Mouse (Mus musculus) heart, embryonic 10.5 days (tissue): ENCODE data around the gene Ralgps1. TPM values are rescaled to one million over a fixed set of nuclear protein-coding genes. Genes with fewer than 3 reads are reported as not detected.

Experiments
- DNase-seq: peaks from one replicate; pipeline ENCODE4 v3.0.0-alpha.2; 2017; ENCODE audit warnings: low spot score
- H3K27ac ChIP-seq: fragments of 300-500 bp; sonication (generic); 2 replicates; pipeline ENCODE4 v1.5.1; 2016; ENCODE audit warnings: mild to moderate bottlenecking
- H3K27me3 ChIP-seq: fragments of 300-500 bp; sonication (generic); 2 replicates; pipeline ENCODE4 v1.6.1; 2016; ENCODE audit warnings: mild to moderate bottlenecking; ENCODE audit not compliant: poor library complexity, insufficient read depth, severe bottlenecking
- H3K36me3 ChIP-seq: fragments of 300-500 bp; sonication (generic); 2 replicates; pipeline ENCODE4 v1.6.1; 2016; ENCODE audit warnings: mild to moderate bottlenecking, moderate library complexity
- H3K4me1 ChIP-seq: fragments of 300-500 bp; sonication (generic); 2 replicates; pipeline ENCODE4 v1.6.1; 2016; ENCODE audit warnings: mild to moderate bottlenecking
- H3K4me3 ChIP-seq: fragments of 300-500 bp; sonication (generic); 2 replicates; pipeline ENCODE4 v1.5.1; 2016; ENCODE audit warnings: mild to moderate bottlenecking, moderate library complexity
- H3K9me3 ChIP-seq: fragments of 300-500 bp; sonication (generic); 2 replicates; pipeline ENCODE4 v1.6.1; 2016; ENCODE audit warnings: mild to moderate bottlenecking, moderate library complexity
- WGBS: fragments of 180-500 bp; shearing (Covaris S2); methylation state at CpG from one replicate; pipeline ENCODE4 v1.1.7; 2016; 5-methylcytosine and 5-hydroxymethylcytosine counted together
- polyA plus RNA-seq: library from polyadenylated mRNA; unstranded; fragments of >200 nt; fragmentation: Nextera tagmentation; extraction: Ambion mirVana; gene quantifications from 2 replicates; pipeline ENCODE4 v1.2.1, GENCODE M21; 2016

The Ralgps1 gene
- polyA plus RNA-seq, 1 experiment from 2014 or later = 3.8 TPM

- no peak for DNase-seq
- no peak overlapping the region for H3K4me3 ChIP-seq
- 0 out of 2 replicates have a peak overlapping the region, but pooled peaks have one; percentile 63 for H3K27ac ChIP-seq
- H3K4me1 ChIP-seq = peaks cover 59% of the 10 kb centered on the region
- H3K9me3 ChIP-seq = no peaks in the 10 kb centered on the region
- no peaks in the 10 kb centered on the region for H3K27me3 ChIP-seq
- WGBS = 75% methylated on average over 4 of the region's 4 CpGs
- peaks cover 31% of the 10 kb centered on the region for H3K36me3 ChIP-seq
Measured at GRCm38 (mm10) chr2:33234848-33235247, 136.4 kb downstream of the Ralgps1 start.

GRCm38 (mm10) chr2:33233856-33234255, 137.4 kb downstream of the Ralgps1 start:
- Histone ChIP-seq H3K4me1 (peaks cover 58% of the 10 kb centered on the region), H3K27me3 (no peaks in the 10 kb centered on the region), H3K4me3 (no peak overlapping the region), H3K27ac (no peak overlapping the region), H3K9me3 (no peaks in the 10 kb centered on the region), H3K36me3 (peaks cover 41% of the 10 kb centered on the region)
- WGBS = 62% methylated on average over 5 of the region's 5 CpGs
- DNase-seq = no peak

GRCm38 (mm10) chr2:33232782-33233570, 138.3 kb downstream of the Ralgps1 start:
- peaks cover 50% of the 10 kb centered on the region for H3K36me3 ChIP-seq
- no peak for DNase-seq
- H3K27ac ChIP-seq = peak overlapping the region; percentile 63

DNA sequence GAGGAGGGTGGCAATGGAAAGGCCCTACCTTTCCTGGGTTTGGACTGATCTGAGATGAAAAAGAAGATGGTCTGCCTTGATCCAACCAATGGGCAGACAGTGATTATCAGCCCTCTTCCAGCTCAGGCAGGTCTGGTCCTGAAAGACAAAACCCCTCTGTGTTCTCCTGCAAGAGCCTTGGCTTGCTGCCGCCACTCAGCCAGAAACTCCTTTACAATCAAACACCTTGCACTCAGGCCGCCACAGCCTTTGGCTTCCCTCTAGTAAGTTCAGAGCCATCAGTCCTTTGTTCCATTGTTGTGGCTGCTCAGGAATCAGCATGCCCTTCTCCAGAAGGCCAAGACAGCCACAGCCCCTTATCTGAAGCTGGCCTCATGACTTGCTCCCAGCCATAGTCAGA, 139.5 kb downstream of the Ralgps1 start:
- no peak for DNase-seq
- Histone ChIP-seq H3K4me1 (peaks cover 73% of the 10 kb centered on the region), H3K27me3 (no peaks in the 10 kb centered on the region), H3K4me3 (no peak overlapping the region), H3K27ac (peak overlapping the region; percentile 63), H3K36me3 (peaks cover 44% of the 10 kb centered on the region), H3K9me3 (no peaks in the 10 kb centered on the region)
- WGBS = 63% methylated on average over 2 of the region's 2 CpGs

More at GRCm38 (mm10) chr2:33232782-33233570, 138.3 kb downstream of the Ralgps1 start:
- 71% methylated on average over 6 of the region's 6 CpGs for WGBS
- H3K9me3 ChIP-seq = no peaks in the 10 kb centered on the region
- no peaks in the 10 kb centered on the region for H3K27me3 ChIP-seq
- no peak overlapping the region for H3K4me3 ChIP-seq
- peaks cover 61% of the 10 kb centered on the region for H3K4me1 ChIP-seq

GRCm38 (mm10) chr2:33230701-33231100, 140.6 kb downstream of the Ralgps1 start:
- no peak overlapping the region for H3K27ac ChIP-seq
- DNase-seq = no peak
- H3K9me3 ChIP-seq = no peaks in the 10 kb centered on the region
- peaks cover 77% of the 10 kb centered on the region for H3K4me1 ChIP-seq
- H3K4me3 ChIP-seq = no peak overlapping the region
- H3K36me3 ChIP-seq = peaks cover 44% of the 10 kb centered on the region
- no peaks in the 10 kb centered on the region for H3K27me3 ChIP-seq
- 67% methylated on average over 10 of the region's 10 CpGs for WGBS

DNA sequence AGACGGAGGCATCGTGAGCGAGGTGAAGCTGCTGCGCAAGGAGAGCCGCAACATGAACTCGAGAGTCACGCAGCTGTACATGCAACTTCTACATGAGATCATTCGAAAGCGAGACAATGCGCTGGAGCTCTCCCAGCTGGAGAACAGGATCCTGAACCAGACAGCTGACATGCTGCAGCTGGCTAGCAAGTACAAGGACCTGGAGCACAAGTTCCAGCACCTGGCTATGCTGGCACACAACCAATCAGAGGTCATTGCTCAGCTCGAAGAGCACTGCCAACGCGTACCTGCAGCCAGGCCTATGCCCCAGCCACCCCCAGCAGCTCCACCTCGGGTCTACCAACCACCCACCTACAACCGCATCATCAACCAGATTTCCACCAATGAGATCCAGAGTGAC, 142.7 kb downstream of the Ralgps1 start:
- Histone ChIP-seq H3K27me3 (no peaks in the 10 kb centered on the region), H3K4me3 (no peak overlapping the region), H3K36me3 (peaks cover 51% of the 10 kb centered on the region), H3K4me1 (peaks cover 69% of the 10 kb centered on the region), H3K9me3 (no peaks in the 10 kb centered on the region), H3K27ac (no peak overlapping the region)
- WGBS = 94% methylated on average over 15 of the region's 15 CpGs
- no peak for DNase-seq

DNA sequence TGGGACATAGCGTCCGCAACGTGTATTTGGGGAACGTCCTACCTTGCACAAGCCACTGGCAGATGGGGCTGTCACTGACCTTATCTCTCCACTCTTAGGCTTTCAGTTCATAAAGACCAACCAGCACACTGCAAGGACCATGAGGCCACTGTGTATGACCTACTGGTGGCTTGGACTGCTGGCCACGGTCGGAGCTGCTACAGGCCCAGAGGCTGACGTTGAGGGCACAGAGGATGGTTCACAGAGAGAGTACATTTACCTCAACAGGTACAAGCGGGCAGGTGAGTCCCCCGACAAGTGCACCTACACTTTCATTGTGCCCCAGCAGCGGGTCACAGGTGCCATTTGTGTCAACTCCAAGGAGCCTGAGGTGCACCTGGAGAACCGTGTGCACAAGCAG, 143.2 kb downstream of the Ralgps1 start:
- Histone ChIP-seq H3K27me3 (no peaks in the 10 kb centered on the region), H3K27ac (no peak overlapping the region), H3K4me1 (peaks cover 70% of the 10 kb centered on the region), H3K4me3 (no peak overlapping the region), H3K36me3 (peaks cover 52% of the 10 kb centered on the region), H3K9me3 (no peaks in the 10 kb centered on the region)
- 80% methylated on average over 11 of the region's 11 CpGs for WGBS
- DNase-seq = no peak

DNA sequence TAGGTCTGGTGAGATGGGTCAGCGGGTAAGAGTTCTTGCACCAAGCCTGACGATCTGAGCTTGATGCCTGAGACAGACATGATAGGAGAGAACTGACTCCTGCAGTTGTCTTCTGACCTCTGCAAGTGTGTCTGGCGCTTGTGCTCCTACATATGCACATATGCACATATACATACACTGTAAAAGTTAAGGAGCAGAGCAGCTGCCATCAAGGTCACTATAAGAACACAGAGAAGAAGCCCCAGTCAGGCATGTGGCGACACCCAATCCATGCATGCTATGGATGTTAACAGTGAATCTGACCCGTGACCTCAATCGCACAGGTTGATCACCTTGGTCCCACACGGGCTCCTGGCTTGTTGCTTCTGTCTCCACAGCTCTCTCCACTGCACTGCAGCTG, 145.4 kb downstream of the Ralgps1 start:
- 85% methylated on average over 7 of the region's 7 CpGs for WGBS
- Histone ChIP-seq H3K4me1 (peaks cover 59% of the 10 kb centered on the region), H3K27me3 (no peaks in the 10 kb centered on the region), H3K36me3 (peaks cover 63% of the 10 kb centered on the region), H3K9me3 (no peaks in the 10 kb centered on the region), H3K27ac (no peak overlapping the region), H3K4me3 (no peak overlapping the region)
- DNase-seq = no peak

- Histone ChIP-seq H3K4me1 (peaks cover 69% of the 10 kb centered on the region), H3K36me3 (peaks cover 55% of the 10 kb centered on the region), H3K9me3 (no peaks in the 10 kb centered on the region), H3K27ac (0 out of 2 replicates have a peak overlapping the region, but pooled peaks have one; percentile 44), H3K27me3 (no peaks in the 10 kb centered on the region), H3K4me3 (no peak overlapping the region)
- WGBS = 66% methylated on average over 10 of the region's 10 CpGs
- DNase-seq = no peak
Measured at GRCm38 (mm10) chr2:33223656-33224358, 147.5 kb downstream of the Ralgps1 start.

GRCm38 (mm10) chr2:33222480-33222879, 148.8 kb downstream of the Ralgps1 start:
- 86% methylated on average over 6 of the region's 6 CpGs for WGBS

DNA sequence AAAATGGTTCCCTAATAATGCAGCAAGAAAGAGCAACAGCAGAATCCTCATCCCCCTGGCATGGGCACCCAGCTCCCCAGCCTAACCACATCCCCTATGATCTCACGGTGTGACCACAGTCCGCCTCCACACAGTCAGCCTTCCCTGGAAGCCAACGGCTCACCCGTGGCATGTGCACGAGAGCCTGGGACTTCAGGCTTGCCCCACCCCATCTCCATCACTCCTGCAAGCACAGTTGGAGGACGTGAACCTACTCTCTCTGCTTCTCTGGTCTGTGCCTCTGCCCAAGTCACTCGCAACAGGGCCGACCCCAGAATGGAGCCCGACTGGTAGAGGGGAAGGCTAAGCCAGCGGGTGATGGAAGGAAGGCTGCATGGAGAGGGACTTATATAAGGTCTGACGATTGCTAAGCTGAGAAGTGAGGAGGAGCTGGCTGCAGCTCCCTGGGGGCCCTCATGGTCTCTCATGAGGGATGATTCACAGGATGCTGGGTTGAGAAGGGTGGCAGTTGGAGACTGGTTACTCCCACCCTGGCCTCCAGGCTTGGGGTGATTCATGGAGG, 149.9 kb downstream of the Ralgps1 start:
- WGBS = 80% methylated on average over 11 of the region's 11 CpGs
- no peak for DNase-seq
- H3K4me1 ChIP-seq = peaks cover 71% of the 10 kb centered on the region
- no peaks in the 10 kb centered on the region for H3K9me3 ChIP-seq
- no peak overlapping the region for H3K4me3 ChIP-seq
- peaks cover 45% of the 10 kb centered on the region for H3K36me3 ChIP-seq
- H3K27ac ChIP-seq = peak overlapping the region; percentile 5; the same call in 1 of the 2 replicates
- no peaks in the 10 kb centered on the region for H3K27me3 ChIP-seq

More at GRCm38 (mm10) chr2:33222480-33222879, 148.8 kb downstream of the Ralgps1 start:
- Histone ChIP-seq H3K9me3 (no peaks in the 10 kb centered on the region), H3K27ac (0 out of 2 replicates have a peak overlapping the region, but pooled peaks have one; percentile 12), H3K4me3 (no peak overlapping the region), H3K4me1 (peaks cover 71% of the 10 kb centered on the region), H3K27me3 (no peaks in the 10 kb centered on the region), H3K36me3 (peaks cover 45% of the 10 kb centered on the region)
- no peak for DNase-seq

DNA sequence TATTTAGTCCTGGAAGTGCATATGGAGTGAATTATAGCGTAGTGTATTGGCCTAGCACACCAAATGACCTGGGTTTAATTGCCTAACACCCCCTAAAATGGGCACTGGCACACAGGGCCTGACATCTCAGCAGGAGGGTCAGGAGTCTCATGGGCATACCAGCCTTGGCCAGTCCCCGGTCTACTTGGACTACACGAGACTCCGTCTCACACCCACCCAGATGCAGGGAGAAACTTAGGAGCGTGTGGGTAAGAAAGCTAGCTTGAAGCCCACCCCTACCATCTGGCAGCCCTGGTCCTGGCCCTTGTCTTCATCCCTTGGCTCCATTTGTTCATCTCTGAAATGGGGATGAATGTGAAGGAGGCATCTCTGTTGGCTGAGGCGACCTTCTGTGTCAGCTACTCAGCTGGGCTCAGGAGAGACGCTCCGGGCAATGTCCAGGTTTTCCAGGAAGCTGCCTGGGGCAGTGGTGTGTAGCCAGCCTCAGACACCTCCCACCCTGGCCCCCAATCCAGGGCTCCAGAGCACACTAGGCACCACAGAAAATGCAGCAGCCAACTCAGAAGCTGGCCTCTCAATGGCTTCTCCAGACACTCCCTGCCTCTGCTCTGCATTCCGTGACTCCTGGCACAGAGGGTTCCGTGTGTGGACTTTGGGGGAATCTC, 150.5 kb downstream of the Ralgps1 start:
- 86% methylated on average over 10 of the region's 10 CpGs for WGBS
- Histone ChIP-seq H3K36me3 (peaks cover 45% of the 10 kb centered on the region), H3K4me1 (peaks cover 73% of the 10 kb centered on the region), H3K4me3 (no peak overlapping the region), H3K9me3 (no peaks in the 10 kb centered on the region), H3K27ac (peak overlapping the region; percentile 5; the same call in 1 of the 2 replicates), H3K27me3 (no peaks in the 10 kb centered on the region)
- DNase-seq = no peak
